Mouse (Mus musculus) limb, embryonic 15.5 days (tissue): ENCODE data around the gene Gm13090. TPM values are rescaled to one million over a fixed set of nuclear protein-coding genes. Genes with fewer than 3 reads are reported as not detected.

Experiments used
- ATAC-seq: fragments of 200-750 bp; cut with Nextera tagmentation; 2 replicates; pipeline ENCODE4 v1.8.0; 2017; ENCODE audit warnings: low read depth, moderate TSS enrichment; ENCODE audit not compliant: insufficient number of reproducible peaks, low FRiP score, low TSS enrichment
- H3K27ac ChIP-seq: fragments of 300-500 bp; sonication (generic); 2 replicates; pipeline ENCODE4 v1.5.1; 2015; ENCODE audit warnings: moderate library complexity, mild to moderate bottlenecking, inconsistent platforms
- H3K27me3 ChIP-seq: fragments of 300-500 bp; sonication (generic); 2 replicates; pipeline ENCODE4 v1.6.1; 2015; ENCODE audit warnings: inconsistent platforms
- H3K36me3 ChIP-seq: fragments of 300-500 bp; sonication (generic); 2 replicates; pipeline ENCODE4 v1.6.1; 2015; ENCODE audit warnings: inconsistent platforms
- H3K4me1 ChIP-seq: fragments of 300-500 bp; sonication (generic); 2 replicates; pipeline ENCODE4 v1.6.1; 2015; ENCODE audit warnings: inconsistent platforms
- H3K4me2 ChIP-seq: fragments of 300-500 bp; sonication (generic); 2 replicates; pipeline ENCODE4 v1.6.1; 2015; ENCODE audit warnings: mild to moderate bottlenecking, inconsistent platforms
- H3K4me3 ChIP-seq: fragments of 300-500 bp; sonication (generic); 2 replicates; pipeline ENCODE4 v1.5.1; 2015; ENCODE audit warnings: mild to moderate bottlenecking, inconsistent platforms
- H3K9ac ChIP-seq: fragments of 300-500 bp; sonication (generic); 2 replicates; pipeline ENCODE4 v1.6.1; 2015; ENCODE audit warnings: inconsistent platforms
- H3K9me3 ChIP-seq: fragments of 300-500 bp; sonication (generic); 2 replicates; pipeline ENCODE4 v1.6.1; 2016; ENCODE audit warnings: inconsistent platforms
- WGBS: fragments of 180-500 bp; shearing (Covaris S2); methylation state at CpG from one replicate; pipeline ENCODE4 v1.1.7; 2015; 5-methylcytosine and 5-hydroxymethylcytosine counted together
- polyA plus RNA-seq: library from polyadenylated mRNA; unstranded; fragments of >200 nt; fragmentation: Nextera tagmentation; extraction: Ambion mirVana; gene quantifications from 2 replicates; pipeline ENCODE4 v1.2.1, GENCODE M21; 2015

The Gm13090 gene
- polyA plus RNA-seq, 1 experiment from 2014 or later = not detected

DNA sequence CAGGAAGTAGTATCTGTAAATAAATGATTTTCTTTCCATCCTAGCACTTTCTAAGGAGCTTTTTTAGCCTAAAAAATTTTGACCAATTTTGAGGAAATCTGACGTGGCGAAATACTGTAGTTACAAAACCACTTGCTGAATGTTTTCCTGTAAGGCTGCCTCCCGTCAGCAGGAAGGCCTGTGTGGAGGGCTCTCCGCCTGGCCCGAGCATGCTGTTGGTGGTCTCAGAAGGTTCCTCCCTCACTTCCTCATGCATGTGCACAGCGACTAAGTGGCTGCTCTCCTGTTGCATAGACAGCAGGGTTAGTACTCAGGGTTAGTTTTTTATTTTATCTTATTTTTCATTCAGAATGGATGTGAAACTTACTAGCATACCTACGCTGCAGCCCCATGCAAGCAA lies 18.4 kb upstream of the Gm13090 start:
- no peak for ATAC-seq
- WGBS = 80% methylated on average over 7 of the region's 7 CpGs
- H3K27ac ChIP-seq = no peak overlapping the region
- no peaks in the 10 kb centered on the region for H3K36me3 ChIP-seq
- no peak overlapping the region for H3K4me2 ChIP-seq
- H3K9me3 ChIP-seq = no peaks in the 10 kb centered on the region
- H3K27me3 ChIP-seq = no peaks in the 10 kb centered on the region
- H3K4me3 ChIP-seq = no peak overlapping the region
- H3K4me1 ChIP-seq = no peaks in the 10 kb centered on the region
- no peak overlapping the region for H3K9ac ChIP-seq

DNA sequence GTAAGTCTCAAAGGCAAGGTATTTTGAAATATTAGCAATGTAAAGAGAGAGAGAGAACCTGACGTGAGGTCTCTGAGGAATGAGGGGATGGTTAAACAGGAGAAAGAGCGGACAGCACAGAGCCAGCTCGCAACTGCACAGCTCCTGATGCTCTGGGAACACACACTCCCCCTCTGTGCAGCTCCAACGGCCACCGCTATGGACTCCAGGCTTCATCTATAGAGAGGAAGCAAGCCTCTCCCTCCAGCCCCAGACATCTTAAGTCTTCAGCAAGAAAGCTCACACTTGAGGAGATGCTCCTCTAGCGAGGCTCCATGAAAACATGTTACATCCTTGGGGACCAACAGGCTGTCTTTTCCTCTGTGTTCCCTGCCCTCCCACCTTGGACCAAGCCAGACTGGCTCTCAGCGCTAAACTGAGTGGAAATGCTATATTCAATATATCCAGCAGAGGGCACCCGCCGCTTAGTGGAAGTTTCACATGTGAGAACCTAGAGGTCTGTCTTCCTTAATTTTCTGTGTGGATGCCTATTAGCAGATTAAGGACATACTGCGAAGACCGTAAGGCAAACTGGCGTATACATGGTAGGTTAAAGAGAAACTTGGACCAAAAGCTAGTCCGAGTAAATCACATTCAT lies 16.1 kb upstream of the Gm13090 start:
- Histone ChIP-seq H3K9me3 (no peaks in the 10 kb centered on the region), H3K4me1 (no peaks in the 10 kb centered on the region), H3K27ac (no peak overlapping the region), H3K27me3 (no peaks in the 10 kb centered on the region), H3K4me2 (no peak overlapping the region), H3K4me3 (no peak overlapping the region), H3K9ac (no peak overlapping the region), H3K36me3 (peaks cover 9% of the 10 kb centered on the region; the same call in 1 of the 2 replicates)
- no peak for ATAC-seq
- 55% methylated on average over 13 of the region's 13 CpGs for WGBS

DNA sequence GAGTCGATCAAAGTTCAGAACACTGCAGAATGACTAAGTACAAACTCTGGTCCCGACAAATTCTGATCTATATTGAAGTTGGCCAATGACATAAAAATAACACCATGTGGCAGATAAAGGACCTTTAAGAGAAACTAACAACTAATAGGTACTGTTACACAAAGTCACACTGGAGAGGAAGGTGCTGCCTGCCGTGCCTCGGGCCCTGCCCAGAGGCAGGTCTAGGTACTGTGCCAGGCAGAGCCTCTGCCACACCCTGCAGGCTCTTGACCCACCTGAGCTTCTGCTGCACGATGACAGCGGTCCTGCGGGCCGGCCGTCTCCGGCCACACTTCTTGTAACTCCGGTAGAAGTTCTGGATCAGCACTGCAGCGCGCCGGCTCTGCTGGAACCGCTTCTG lies 14.6 kb upstream of the Gm13090 start:
- Histone ChIP-seq H3K36me3 (peaks cover 9% of the 10 kb centered on the region; the same call in 1 of the 2 replicates), H3K4me3 (no peak overlapping the region), H3K27me3 (no peaks in the 10 kb centered on the region), H3K9ac (no peak overlapping the region), H3K27ac (no peak overlapping the region), H3K4me2 (no peak overlapping the region), H3K9me3 (no peaks in the 10 kb centered on the region), H3K4me1 (no peaks in the 10 kb centered on the region)
- no peak for ATAC-seq
- 90% methylated on average over 15 of the region's 15 CpGs for WGBS

- H3K4me2 ChIP-seq = no peak overlapping the region
- peaks cover 10% of the 10 kb centered on the region for H3K36me3 ChIP-seq
- WGBS = 50% methylated on average over 2 of the region's 2 CpGs
- H3K9ac ChIP-seq = no peak overlapping the region
- H3K4me3 ChIP-seq = no peak overlapping the region
- H3K9me3 ChIP-seq = no peaks in the 10 kb centered on the region
- no peaks in the 10 kb centered on the region for H3K27me3 ChIP-seq
- H3K4me1 ChIP-seq = no peaks in the 10 kb centered on the region
- H3K27ac ChIP-seq = no peak overlapping the region
- ATAC-seq = no peak
Measured at GRCm38 (mm10) chr4:151081355-151081754, 8.0 kb upstream of the Gm13090 start.

DNA sequence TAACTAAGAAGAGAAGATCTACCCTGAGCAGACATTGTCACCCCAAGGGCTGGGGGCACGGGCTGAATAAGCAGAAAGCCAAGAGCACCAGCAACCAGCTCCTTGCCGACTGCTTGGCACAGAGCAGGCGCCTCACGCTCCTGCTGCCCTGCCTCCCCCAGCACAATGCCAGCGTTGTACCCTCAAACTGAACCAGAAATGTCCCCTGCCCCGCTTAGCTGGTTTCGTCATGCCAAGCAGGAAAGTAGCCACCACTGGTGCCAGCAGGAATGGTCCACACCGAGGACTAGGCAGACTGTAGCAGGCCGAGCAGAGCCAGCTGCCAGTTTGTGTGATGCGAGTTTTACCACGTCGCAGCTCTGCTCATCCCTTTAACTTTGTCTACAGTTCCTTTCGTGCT lies 7.4 kb upstream of the Gm13090 start:
- H3K4me2 ChIP-seq = no peak overlapping the region
- H3K9ac ChIP-seq = no peak overlapping the region
- peaks cover 10% of the 10 kb centered on the region for H3K36me3 ChIP-seq
- no peak overlapping the region for H3K4me3 ChIP-seq
- no peaks in the 10 kb centered on the region for H3K4me1 ChIP-seq
- H3K9me3 ChIP-seq = no peaks in the 10 kb centered on the region
- H3K27me3 ChIP-seq = no peaks in the 10 kb centered on the region
- ATAC-seq = no peak
- H3K27ac ChIP-seq = no peak overlapping the region
- WGBS = 91% methylated on average over 13 of the region's 13 CpGs

- 68% methylated on average over 5 of the region's 5 CpGs for WGBS
Measured at GRCm38 (mm10) chr4:151083027-151083426, 6.3 kb upstream of the Gm13090 start.

DNA sequence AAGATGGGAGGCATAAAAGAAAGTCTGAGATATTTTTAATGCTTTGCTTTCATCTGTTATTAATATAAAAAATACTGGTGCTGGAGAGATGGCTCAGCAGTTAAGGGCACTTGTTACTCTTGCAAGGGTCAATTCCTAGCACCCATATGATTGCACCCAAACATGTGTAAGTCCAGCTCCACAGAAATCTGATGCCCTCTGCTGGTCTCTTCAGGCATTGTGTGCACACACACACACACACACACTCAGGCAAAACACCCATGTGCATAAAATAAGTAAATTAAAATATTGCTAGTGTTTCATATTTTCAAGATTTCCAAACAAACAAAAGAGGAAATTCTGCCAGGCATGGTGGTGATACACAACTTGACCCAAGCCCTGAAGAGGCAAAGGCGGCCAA lies 2.0 kb upstream of the Gm13090 start:
- Histone ChIP-seq H3K4me1 (no peaks in the 10 kb centered on the region), H3K4me2 (no peak overlapping the region), H3K27me3 (no peaks in the 10 kb centered on the region), H3K27ac (no peak overlapping the region), H3K9me3 (no peaks in the 10 kb centered on the region), H3K9ac (no peak overlapping the region), H3K4me3 (no peak overlapping the region), H3K36me3 (peaks cover 4% of the 10 kb centered on the region; the same call in 1 of the 2 replicates)
- no peak for ATAC-seq
- 95% methylated on average over 1 of the region's 1 CpGs for WGBS

More at GRCm38 (mm10) chr4:151083027-151083426, 6.3 kb upstream of the Gm13090 start:
- H3K9me3 ChIP-seq = no peaks in the 10 kb centered on the region
- peaks cover 4% of the 10 kb centered on the region; the same call in 1 of the 2 replicates for H3K36me3 ChIP-seq
- ATAC-seq = no peak
- no peaks in the 10 kb centered on the region for H3K27me3 ChIP-seq
- no peak overlapping the region for H3K9ac ChIP-seq
- no peak overlapping the region for H3K27ac ChIP-seq
- H3K4me1 ChIP-seq = no peaks in the 10 kb centered on the region
- H3K4me3 ChIP-seq = no peak overlapping the region
- no peak overlapping the region for H3K4me2 ChIP-seq

- no peaks in the 10 kb centered on the region for H3K4me1 ChIP-seq
- H3K4me3 ChIP-seq = no peak overlapping the region
- H3K36me3 ChIP-seq = peaks cover 4% of the 10 kb centered on the region; the same call in 1 of the 2 replicates
- ATAC-seq = no peak
- H3K9ac ChIP-seq = no peak overlapping the region
- H3K4me2 ChIP-seq = no peak overlapping the region
- H3K27me3 ChIP-seq = no peaks in the 10 kb centered on the region
- no peaks in the 10 kb centered on the region for H3K9me3 ChIP-seq
- WGBS = 87% methylated on average over 14 of the region's 14 CpGs
- H3K27ac ChIP-seq = no peak overlapping the region
Measured at GRCm38 (mm10) chr4:151088819-151089218, 551 bp upstream of the Gm13090 start.

DNA sequence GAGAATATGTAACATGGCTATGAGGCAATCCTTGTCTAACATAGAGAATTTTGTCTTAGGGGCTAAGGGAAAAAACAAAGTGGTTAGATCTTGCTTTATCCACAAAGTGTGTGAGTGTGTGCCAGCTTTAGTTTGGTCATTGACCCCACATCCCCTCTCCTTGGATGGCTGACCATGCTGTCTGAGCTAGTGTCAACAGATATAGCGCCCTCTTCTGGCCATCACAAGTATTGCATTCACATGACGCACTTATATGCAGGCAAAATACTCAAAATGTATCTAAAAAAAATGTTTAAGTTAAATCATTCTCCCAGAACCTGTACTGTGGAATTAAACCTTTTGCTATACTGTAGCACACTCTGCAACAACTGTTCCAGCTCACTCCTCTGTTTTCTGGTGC lies 5.8 kb downstream of the Gm13090 start:
- H3K4me1 ChIP-seq = no peaks in the 10 kb centered on the region
- 35% methylated on average over 2 of the region's 2 CpGs for WGBS
- H3K9ac ChIP-seq = no peak overlapping the region
- no peak overlapping the region for H3K4me2 ChIP-seq
- no peak overlapping the region for H3K4me3 ChIP-seq
- no peak for ATAC-seq
- H3K9me3 ChIP-seq = no peaks in the 10 kb centered on the region
- H3K27ac ChIP-seq = no peak overlapping the region
- H3K27me3 ChIP-seq = no peaks in the 10 kb centered on the region
- H3K36me3 ChIP-seq = no peaks in the 10 kb centered on the region

GRCm38 (mm10) chr4:151096334-151097103 lies 7.1 kb downstream of the Gm13090 start:
- no peak overlapping the region for H3K9ac ChIP-seq
- H3K4me2 ChIP-seq = no peak overlapping the region
- no peak for ATAC-seq
- H3K36me3 ChIP-seq = no peaks in the 10 kb centered on the region
- H3K4me1 ChIP-seq = no peaks in the 10 kb centered on the region
- 70% methylated on average over 18 of the region's 18 CpGs for WGBS
- no peaks in the 10 kb centered on the region for H3K9me3 ChIP-seq
- H3K4me3 ChIP-seq = no peak overlapping the region
- no peaks in the 10 kb centered on the region for H3K27me3 ChIP-seq
- H3K27ac ChIP-seq = no peak overlapping the region

DNA sequence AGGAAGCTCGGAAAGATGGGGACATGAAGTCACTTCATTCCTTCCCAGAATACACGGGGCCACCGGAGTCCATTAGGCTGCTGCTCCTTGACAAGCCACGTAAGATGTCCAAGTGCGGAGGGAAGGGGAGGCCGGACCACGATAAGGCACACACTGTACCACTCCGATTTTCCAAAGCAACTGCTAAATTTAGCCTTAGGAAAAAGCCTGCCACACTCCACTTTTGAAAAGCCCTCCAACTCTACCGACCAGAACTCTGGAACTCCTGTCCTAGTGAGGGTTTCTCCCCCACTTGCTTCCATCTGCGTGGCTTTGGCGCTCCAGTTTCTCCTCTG lies 7.7 kb downstream of the Gm13090 start:
- Histone ChIP-seq H3K9me3 (no peaks in the 10 kb centered on the region), H3K27ac (no peak overlapping the region), H3K36me3 (no peaks in the 10 kb centered on the region), H3K9ac (no peak overlapping the region), H3K4me1 (no peaks in the 10 kb centered on the region), H3K27me3 (no peaks in the 10 kb centered on the region), H3K4me3 (no peak overlapping the region), H3K4me2 (no peak overlapping the region)
- 83% methylated on average over 11 of the region's 11 CpGs for WGBS
- ATAC-seq = no peak

DNA sequence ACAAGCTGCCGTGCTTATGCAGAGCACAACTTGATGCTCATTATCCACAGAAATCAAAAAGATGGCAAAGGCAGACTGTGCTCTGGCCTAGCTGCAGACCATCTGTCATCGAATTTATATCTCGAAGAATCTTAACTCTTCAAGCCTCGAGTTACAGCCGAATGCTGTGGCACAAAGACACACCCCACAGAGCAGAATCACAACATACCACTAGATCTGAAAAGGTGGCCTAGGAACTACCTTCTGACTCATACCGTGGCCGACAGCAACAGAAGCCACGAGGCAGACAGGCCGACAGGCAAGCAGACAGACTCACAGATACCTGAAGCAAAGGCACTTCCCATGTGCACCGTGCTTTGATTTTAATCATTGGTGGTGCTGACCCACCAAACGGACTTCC lies 14.3 kb downstream of the Gm13090 start:
- Histone ChIP-seq H3K4me1 (peaks cover 10% of the 10 kb centered on the region), H3K27ac (no peak overlapping the region), H3K9me3 (no peaks in the 10 kb centered on the region), H3K27me3 (peaks cover 24% of the 10 kb centered on the region), H3K4me3 (no peak overlapping the region), H3K4me2 (no peak overlapping the region), H3K36me3 (no peaks in the 10 kb centered on the region), H3K9ac (no peak overlapping the region)
- 82% methylated on average over 11 of the region's 11 CpGs for WGBS
- ATAC-seq = no peak
